Mouse (Mus musculus): ENCODE measurements around the gene Tfip11. TPM values are rescaled to one million over a fixed set of nuclear protein-coding genes. Genes with fewer than 3 reads are reported as not detected.
A peak's percentile ranks its signal among the peaks of the same experiment; 100 is the strongest.

Gene Tfip11
- total and polyA plus RNA-seq, 3 experiments: 19.4 to 54.1 (median 21.7) TPM

- H3K4me3 ChIP-seq (ENCODE audit: low read depth, low read length): peak overlapping the region; percentile 31; the same call in 1 of the 2 replicates
- TF ChIP-seq GATA1 (IDR thresholded peaks at IDR 0.05; ENCODE audit: borderline replicate concordance, low read length): no peak
- no peak for TF ChIP-seq TAL1 (conservative IDR thresholded peaks at IDR 0.05; ENCODE audit: low read depth, low read length)
- TF ChIP-seq POLR2AphosphoS5 (IDR thresholded peaks at IDR 0.05; ENCODE audit: insufficient replicate concordance, low read depth, low read length): no peak
- TF ChIP-seq GATA2 (IDR thresholded peaks at IDR 0.05; ENCODE audit: borderline replicate concordance, low read depth, low read length): no peak
- no peak for TF ChIP-seq CTCF (IDR thresholded peaks at IDR 0.05; ENCODE audit: low read depth, low read length)
- peaks cover 85% of the 10 kb centered on the region for H3K36me3 ChIP-seq (replicated peaks)
- no peak for DNase-seq (ENCODE audit: low spot score)
- H3K4me1 ChIP-seq (ENCODE audit: insufficient read depth, low read depth, low read length): peaks cover 100% of the 10 kb centered on the region
- H3K27me3 ChIP-seq (ENCODE audit: insufficient read depth, low read length): no peaks in the 10 kb centered on the region
- ATAC-seq (ENCODE audit: extremely low read depth, insufficient number of reproducible peaks, low FRiP score, poor library complexity, severe bottlenecking): no peak
- H3K9me3 ChIP-seq (replicated peaks): no peaks in the 10 kb centered on the region
Observed at GRCm38 (mm10) chr5:112284203-112284582, 42.0 kb upstream of the Tfip11 start.

DNA sequence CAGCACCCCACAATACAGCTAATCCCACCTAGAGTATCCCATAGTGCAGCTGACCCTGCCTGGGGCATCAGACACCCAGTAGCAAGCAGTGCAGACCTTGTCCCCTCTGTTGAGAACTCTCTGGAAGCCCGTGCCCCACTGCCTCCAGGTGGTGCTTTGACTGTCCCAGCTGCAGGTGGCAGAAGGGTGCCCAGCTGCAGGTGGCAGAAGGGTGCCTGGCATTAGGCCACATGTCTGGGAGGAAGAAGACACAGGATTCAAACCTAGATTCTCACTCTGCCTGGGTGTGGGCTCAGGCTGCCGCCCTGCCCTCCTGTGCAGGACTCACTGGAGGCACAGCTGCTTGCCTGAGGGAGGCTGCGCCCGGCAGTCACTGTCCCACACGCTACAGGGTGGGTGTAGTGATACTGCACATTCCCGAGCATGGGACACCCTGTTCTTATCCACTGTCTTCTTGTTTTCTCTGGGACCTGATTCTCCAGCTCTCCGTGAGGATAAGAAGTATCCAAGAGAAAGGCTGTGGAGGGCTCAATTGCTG lies 40.5 kb upstream of the Tfip11 start:
- no peak for ATAC-seq (ENCODE audit: extremely low read depth, insufficient number of reproducible peaks, low FRiP score, poor library complexity, severe bottlenecking)
- peak overlapping the region; percentile 28; the same call in 1 of the 2 replicates for H3K4me3 ChIP-seq (ENCODE audit: low read depth, low read length)
- DNase-seq (ENCODE audit: low spot score): no peak
- H3K4me1 ChIP-seq (ENCODE audit: insufficient read depth, low read depth, low read length): peaks cover 98% of the 10 kb centered on the region
- H3K36me3 ChIP-seq (replicated peaks): peaks cover 84% of the 10 kb centered on the region
- no peaks in the 10 kb centered on the region for H3K27me3 ChIP-seq (ENCODE audit: insufficient read depth, low read length)
- TF ChIP-seq GATA1 (IDR thresholded peaks at IDR 0.05; ENCODE audit: borderline replicate concordance, low read length): no peak
- TF ChIP-seq POLR2AphosphoS5 (IDR thresholded peaks at IDR 0.05; ENCODE audit: insufficient replicate concordance, low read depth, low read length): no peak
- no peak for TF ChIP-seq GATA2 (IDR thresholded peaks at IDR 0.05; ENCODE audit: borderline replicate concordance, low read depth, low read length)
- no peak for TF ChIP-seq CTCF (IDR thresholded peaks at IDR 0.05; ENCODE audit: low read depth, low read length)
- TF ChIP-seq TAL1 (conservative IDR thresholded peaks at IDR 0.05; ENCODE audit: low read depth, low read length): no peak
- H3K9me3 ChIP-seq (replicated peaks): no peaks in the 10 kb centered on the region

DNA sequence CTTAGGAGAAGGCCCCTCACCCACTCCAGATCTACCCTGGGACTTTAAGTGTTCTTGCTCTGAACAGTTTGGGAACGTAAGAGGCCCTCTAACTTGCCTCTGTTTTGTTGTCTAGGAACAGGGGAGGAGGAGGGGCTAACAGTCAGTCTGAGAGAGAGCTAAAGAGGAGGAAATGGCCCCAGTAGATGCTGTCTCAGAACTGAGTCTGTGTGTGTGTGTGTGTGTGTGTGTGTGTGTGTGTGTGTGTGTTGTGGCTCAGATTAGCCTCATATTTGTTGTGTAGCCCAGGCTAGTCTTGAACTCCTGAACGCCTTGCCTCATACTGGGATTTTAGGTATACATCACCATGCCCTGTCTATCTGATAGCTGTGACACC lies 39.6 kb upstream of the Tfip11 start:
- Histone ChIP-seq H3K36me3 (replicated peaks) (peaks cover 84% of the 10 kb centered on the region), H3K4me1 (ENCODE audit: insufficient read depth, low read depth, low read length) (peaks cover 98% of the 10 kb centered on the region), H3K27me3 (ENCODE audit: insufficient read depth, low read length) (no peaks in the 10 kb centered on the region), H3K4me3 (ENCODE audit: low read depth, low read length) (peak overlapping the region; percentile 43; the same call in 1 of the 2 replicates), H3K9me3 (replicated peaks) (no peaks in the 10 kb centered on the region)
- peak; percentile 57 for DNase-seq (ENCODE audit: low spot score)
- TF ChIP-seq GATA2 (IDR thresholded peaks at IDR 0.05; ENCODE audit: borderline replicate concordance, low read depth, low read length) (no peak), CTCF (IDR thresholded peaks at IDR 0.05; ENCODE audit: low read depth, low read length) (no peak), POLR2AphosphoS5 (IDR thresholded peaks at IDR 0.05; ENCODE audit: insufficient replicate concordance, low read depth, low read length) (no peak), GATA1 (IDR thresholded peaks at IDR 0.05; ENCODE audit: borderline replicate concordance, low read length) (no peak), TAL1 (conservative IDR thresholded peaks at IDR 0.05; ENCODE audit: low read depth, low read length) (no peak)
- peak; percentile 47 for ATAC-seq (ENCODE audit: extremely low read depth, insufficient number of reproducible peaks, low FRiP score, poor library complexity, severe bottlenecking)

GRCm38 (mm10) chr5:112286984-112287641 lies 39.0 kb upstream of the Tfip11 start:
- TF ChIP-seq POLR2AphosphoS5 (IDR thresholded peaks at IDR 0.05; ENCODE audit: insufficient replicate concordance, low read depth, low read length) (no peak), CTCF (IDR thresholded peaks at IDR 0.05; ENCODE audit: low read depth, low read length) (no peak), TAL1 (conservative IDR thresholded peaks at IDR 0.05; ENCODE audit: low read depth, low read length) (no peak), GATA1 (IDR thresholded peaks at IDR 0.05; ENCODE audit: borderline replicate concordance, low read length) (no peak), GATA2 (IDR thresholded peaks at IDR 0.05; ENCODE audit: borderline replicate concordance, low read depth, low read length) (no peak)
- Histone ChIP-seq H3K27me3 (ENCODE audit: insufficient read depth, low read length) (no peaks in the 10 kb centered on the region), H3K4me1 (ENCODE audit: insufficient read depth, low read depth, low read length) (peaks cover 98% of the 10 kb centered on the region), H3K9me3 (replicated peaks) (no peaks in the 10 kb centered on the region), H3K4me3 (ENCODE audit: low read depth, low read length) (peak overlapping the region; percentile 43; the same call in 1 of the 2 replicates), H3K36me3 (replicated peaks) (peaks cover 84% of the 10 kb centered on the region)
- ATAC-seq (ENCODE audit: extremely low read depth, insufficient number of reproducible peaks, low FRiP score, poor library complexity, severe bottlenecking) (peak; percentile 50), DNase-seq (ENCODE audit: low spot score) (peak; percentile 71)

GRCm38 (mm10) chr5:112287652-112288051 lies 38.5 kb upstream of the Tfip11 start:
- peaks cover 86% of the 10 kb centered on the region for H3K36me3 ChIP-seq (replicated peaks)
- ATAC-seq (ENCODE audit: extremely low read depth, insufficient number of reproducible peaks, low FRiP score, poor library complexity, severe bottlenecking) (no peak), DNase-seq (ENCODE audit: low spot score) (no peak)
- H3K4me3 ChIP-seq (ENCODE audit: low read depth, low read length): peak overlapping the region; percentile 43; the same call in 1 of the 2 replicates
- H3K9me3 ChIP-seq (replicated peaks): no peaks in the 10 kb centered on the region
- TF ChIP-seq GATA2 (IDR thresholded peaks at IDR 0.05; ENCODE audit: borderline replicate concordance, low read depth, low read length) (no peak), CTCF (IDR thresholded peaks at IDR 0.05; ENCODE audit: low read depth, low read length) (no peak), TAL1 (conservative IDR thresholded peaks at IDR 0.05; ENCODE audit: low read depth, low read length) (no peak), GATA1 (IDR thresholded peaks at IDR 0.05; ENCODE audit: borderline replicate concordance, low read length) (no peak), POLR2AphosphoS5 (IDR thresholded peaks at IDR 0.05; ENCODE audit: insufficient replicate concordance, low read depth, low read length) (no peak)
- peaks cover 98% of the 10 kb centered on the region for H3K4me1 ChIP-seq (ENCODE audit: insufficient read depth, low read depth, low read length)
- H3K27me3 ChIP-seq (ENCODE audit: insufficient read depth, low read length): no peaks in the 10 kb centered on the region

All from G1E (cell line).